Mouse (Mus musculus) megakaryocyte, adult 5-6 weeks (primary cell): ENCODE data around the gene Hoxa1. TPM values are rescaled to one million over a fixed set of nuclear protein-coding genes. Genes with fewer than 3 reads are reported as not detected.

Experiments used
- ATAC-seq: 2 replicates; pipeline ENCODE4 v1.8.0; 2016; ENCODE audit warnings: mild to moderate bottlenecking, inconsistent platforms; ENCODE audit not compliant: poor library complexity, severe bottlenecking
- total RNA-seq, 2 experiments: library from RNA; stranded (forward) in 1 of 2; stranded (reverse) in 1 of 2; fragments of 153-499, 151-499 nt in 1 of 2; fragments of 221-1000, 200-1000 nt in 1 of 2; gene quantifications; 2 replicates each; pipeline versions ENCODE4 v1.2.3 to v1.2.4; 2015 to 2017

Hoxa1 gene
- total RNA-seq, 2 experiments from 2014 or later, result not detected

GRCm38 (mm10) chr6:52171938-52172337 lies 13.8 kb upstream of the Hoxa1 start:
- no peak for ATAC-seq

- ATAC-seq, result no peak
Measured at GRCm38 (mm10) chr6:52171331-52171730, 13.2 kb upstream of the Hoxa1 start.

- no peak for ATAC-seq
Measured at GRCm38 (mm10) chr6:52170898-52171223, 12.7 kb upstream of the Hoxa1 start.

GRCm38 (mm10) chr6:52170166-52170897 lies 12.2 kb upstream of the Hoxa1 start:
- ATAC-seq, result no peak

GRCm38 (mm10) chr6:52169499-52170165 lies 11.5 kb upstream of the Hoxa1 start:
- no peak for ATAC-seq

- no peak for ATAC-seq
Measured at GRCm38 (mm10) chr6:52168191-52169055, 10.3 kb upstream of the Hoxa1 start.

GRCm38 (mm10) chr6:52167736-52168161 lies 9.6 kb upstream of the Hoxa1 start:
- no peak for ATAC-seq

GRCm38 (mm10) chr6:52167176-52167575 lies 9.1 kb upstream of the Hoxa1 start:
- no peak for ATAC-seq

GRCm38 (mm10) chr6:52166431-52167077 lies 8.4 kb upstream of the Hoxa1 start:
- no peak for ATAC-seq

GRCm38 (mm10) chr6:52165441-52166370 lies 7.6 kb upstream of the Hoxa1 start:
- no peak for ATAC-seq

GRCm38 (mm10) chr6:52164626-52165440 lies 6.7 kb upstream of the Hoxa1 start, which contains the start of gene Hoxa2:
Gene Hoxa2, minus strand, starts transcription at chr6:52164831.
- no peak for ATAC-seq

- no peak for ATAC-seq
Measured at GRCm38 (mm10) chr6:52164051-52164625, 6.0 kb upstream of the Hoxa1 start.

- no peak for ATAC-seq
Measured at GRCm38 (mm10) chr6:52163366-52164031, 5.4 kb upstream of the Hoxa1 start.

- no peak for ATAC-seq
Measured at GRCm38 (mm10) chr6:52162611-52163365, 4.7 kb upstream of the Hoxa1 start.

GRCm38 (mm10) chr6:52162093-52162380 lies 3.9 kb upstream of the Hoxa1 start:
- ATAC-seq, result no peak

GRCm38 (mm10) chr6:52161336-52162092 lies 3.4 kb upstream of the Hoxa1 start:
- ATAC-seq, result no peak
